ENCODE assay signal across 9 mouse cellular contexts in the genomic region with DNA sequence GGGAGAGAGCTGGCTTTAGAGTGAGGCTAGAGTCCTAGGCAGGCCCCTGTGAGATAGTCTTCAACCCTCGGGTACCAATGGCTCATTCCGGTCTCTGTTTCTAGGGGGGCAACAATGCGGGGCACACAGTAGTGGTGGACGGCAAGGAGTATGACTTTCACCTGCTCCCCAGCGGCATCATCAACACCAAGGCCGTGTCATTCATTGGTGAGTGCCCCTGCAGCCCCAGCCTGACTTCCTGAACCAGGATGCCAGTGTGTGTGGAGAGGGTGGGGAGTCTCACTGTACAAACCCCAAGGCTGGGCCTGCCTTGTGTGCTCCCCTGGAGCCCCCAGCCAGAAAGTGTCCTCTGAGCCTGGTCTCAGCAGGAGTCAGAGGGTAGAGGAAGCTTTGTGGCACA. TPM values are rescaled to one million over a fixed set of nuclear protein-coding genes. Genes with fewer than 3 reads are reported as not detected.
DNase-seq lines count a peak whose midpoint lies in the region; ATAC-seq and TF ChIP-seq lines count a peak whose summit lies in the region.
"Had no signal": no experiment of that assay in that cellular context is flagged by ENCODE, and none has a peak within 500 bp of the region (broad histone marks: within the 10 kb centered on the region; RNA-seq: fewer than 3 reads in every experiment).

No protein-coding gene starts in this region.

- TF ChIP-seq POLR2A in lung, adult 2 months (IDR thresholded peaks at IDR 0.05; ENCODE audit: borderline replicate concordance, extremely low read depth, low read depth, low read length), result no peak
- no peak for TF ChIP-seq POLR2A in bone marrow, adult 2 months (IDR thresholded peaks at IDR 0.05; ENCODE audit: borderline replicate concordance, control insufficient read depth, low read depth, low read length)

- H3K27ac ChIP-seq in heart, embryonic 13.5 days (replicated peaks), result peak overlapping the region; percentile 61
- H3K27ac ChIP-seq in lung, embryonic 16.5 days (ENCODE audit: low read length), result peak overlapping the region; percentile 64
- H3K27ac ChIP-seq in bone marrow, adult 2 months (ENCODE audit: control insufficient read depth, insufficient read depth, low read depth, low read length, poor library complexity), result peak overlapping the region; percentile 92
- H3K27ac ChIP-seq in liver, embryonic 12.5 days, result peak overlapping the region; percentile 70
- H3K27ac ChIP-seq: hindbrain, embryonic 12.5 days had no signal

- intact Hi-C loops in heart, postnatal 14 days (cut with DNase I), result no loop called here

- TF ChIP-seq CTCF in lung, adult 2 months (IDR thresholded peaks at IDR 0.05; ENCODE audit: insufficient read depth, low read length), result no peak
- TF ChIP-seq CTCF in bone marrow, adult 2 months (IDR thresholded peaks at IDR 0.05; ENCODE audit: control insufficient read depth, insufficient read depth, low read length), result no peak

- no peak for ATAC-seq in heart, embryonic 13.5 days (ENCODE audit: extremely low read depth, insufficient number of reproducible peaks, low FRiP score, low TSS enrichment)
- ATAC-seq in lung, embryonic 16.5 days (ENCODE audit: low read depth), result no peak
- no peak for ATAC-seq in liver, embryonic 12.5 days
- ATAC-seq in CD4-positive, CD25-positive, alpha-beta regulatory T cell, adult 4 months, result no peak

- 78% methylated on average over 6 of the region's 6 CpGs for WGBS in heart, embryonic 13.5 days
- 69% methylated on average over 6 of the region's 6 CpGs for WGBS in lung, embryonic 16.5 days
- 72% methylated on average over 6 of the region's 6 CpGs for WGBS in lung, adult 2 months
- 12% methylated on average over 6 of the region's 6 CpGs for WGBS in bone marrow, adult 2 months
- 69% methylated on average over 6 of the region's 6 CpGs for WGBS in liver, embryonic 12.5 days (ENCODE audit: insufficient replicate concordance)

- H3K9me3 ChIP-seq in heart, embryonic 13.5 days, result no peaks in the 10 kb centered on the region
- H3K9me3 ChIP-seq in lung, embryonic 16.5 days (ENCODE audit: control insufficient read depth, low read length), result no peaks in the 10 kb centered on the region
- H3K9me3 ChIP-seq in liver, embryonic 12.5 days (replicated peaks), result no peaks in the 10 kb centered on the region
- H3K9me3 ChIP-seq: hindbrain, embryonic 12.5 days had no signal

- H3K4me3 ChIP-seq in heart, embryonic 13.5 days, result no peak overlapping the region
- no peak overlapping the region for H3K4me3 ChIP-seq in lung, embryonic 16.5 days (ENCODE audit: low read length)
- H3K4me3 ChIP-seq in lung, adult 2 months (replicated peaks; ENCODE audit: extremely low read depth, low read depth, low read length), result no peak overlapping the region
- peak overlapping the region; percentile 25 for H3K4me3 ChIP-seq in bone marrow, adult 2 months (replicated peaks; ENCODE audit: control insufficient read depth, low read depth, low read length)
- H3K4me3 ChIP-seq in liver, embryonic 12.5 days, result no peak overlapping the region

- H3K9ac ChIP-seq in heart, embryonic 13.5 days, result peak overlapping the region; percentile 42
- H3K9ac ChIP-seq in lung, embryonic 16.5 days (ENCODE audit: low read length), result no peak overlapping the region
- H3K9ac ChIP-seq in liver, embryonic 12.5 days, result peak overlapping the region; percentile 3; the same call in 1 of the 2 replicates
- H3K9ac ChIP-seq: hindbrain, embryonic 12.5 days had no signal

- no peak for DNase-seq in heart, postnatal 14 days
- DNase-seq in lung, adult 2 months, result no peak
- no peak for DNase-seq in layer of hippocampus, postnatal 25 days (ENCODE audit: extremely low spot score in 1 of 2, low spot score in 1 of 2)

- peaks cover 70% of the 10 kb centered on the region for H3K4me1 ChIP-seq in heart, embryonic 13.5 days
- H3K4me1 ChIP-seq in lung, embryonic 16.5 days (replicated peaks; ENCODE audit: control insufficient read depth, insufficient read depth, low read length), result peaks cover 25% of the 10 kb centered on the region
- peaks cover 18% of the 10 kb centered on the region for H3K4me1 ChIP-seq in lung, adult 2 months (ENCODE audit: control insufficient read depth, insufficient read depth, low read length)
- H3K4me1 ChIP-seq in bone marrow, adult 2 months (ENCODE audit: control insufficient read depth, insufficient read depth, low read length), result peaks cover 28% of the 10 kb centered on the region
- peaks cover 76% of the 10 kb centered on the region for H3K4me1 ChIP-seq in liver, embryonic 12.5 days

- H3K36me3 ChIP-seq in heart, embryonic 13.5 days, result peaks cover 7% of the 10 kb centered on the region; the same call in 1 of the 2 replicates
- no peaks in the 10 kb centered on the region for H3K36me3 ChIP-seq in lung, embryonic 16.5 days (ENCODE audit: control insufficient read depth, insufficient read depth, low read length)
- no peaks in the 10 kb centered on the region for H3K36me3 ChIP-seq in liver, embryonic 12.5 days
- H3K36me3 ChIP-seq: hindbrain, embryonic 12.5 days had no signal

- H3K4me2 ChIP-seq in heart, embryonic 13.5 days, result no peak overlapping the region
- H3K4me2 ChIP-seq in lung, embryonic 16.5 days (ENCODE audit: low read depth, low read length), result no peak overlapping the region
- H3K4me2 ChIP-seq in liver, embryonic 12.5 days, result peak overlapping the region; percentile 64

- H3K27me3 ChIP-seq in heart, embryonic 13.5 days (replicated peaks), result no peaks in the 10 kb centered on the region
- no peaks in the 10 kb centered on the region for H3K27me3 ChIP-seq in lung, embryonic 16.5 days (ENCODE audit: control insufficient read depth, insufficient read depth, low read depth, low read length)
- H3K27me3 ChIP-seq in liver, embryonic 12.5 days (replicated peaks), result 0 out of 2 replicates have a peak, but pooled peaks cover 1% of the 10 kb centered on the region
- H3K27me3 ChIP-seq: hindbrain, embryonic 12.5 days had no signal

RNA-seq across cellular contexts. Expression of a gene that starts 8.4 kb away (rescaled TPM):
- 69.3 and 83.9 TPM in 2 replicates for polyA plus RNA-seq in heart, embryonic 13.5 days (2015; fragmentation: Nextera tagmentation; extraction: Ambion mirVana)
- total RNA-seq in heart, postnatal 14 days (2021), result 100 to 1,000 TPM; 119 to 129 TPM
- polyA plus RNA-seq in lung, embryonic 16.5 days (2015; fragmentation: Nextera tagmentation; extraction: Ambion mirVana), result 9.4 and 10.3 TPM in 2 replicates
- 33.3 and 39.0 TPM in 2 replicates for polyA plus RNA-seq in lung, adult 2 months (2012; rRNA removed)
- 21.0 and 44.8 TPM in 2 replicates for polyA plus RNA-seq in bone marrow, adult 2 months (2011; ENCODE audit: insufficient read depth, insufficient read length, low replicate concordance, missing spikeins)
- 5.2 and 5.6 TPM in 2 replicates for polyA plus RNA-seq in liver, embryonic 12.5 days (2016; fragmentation: Nextera tagmentation; extraction: Ambion mirVana)
- polyA plus RNA-seq in CD4-positive, CD25-positive, alpha-beta regulatory T cell, adult 4 months (2017; shearing (Covaris generic)), result 1 to 10 TPM; 2.0 to 2.3 TPM
- total RNA-seq in layer of hippocampus, postnatal 25 days (2021), result 10 to 100 TPM; 11.4 to 12.9 TPM

RNA-seq across cellular contexts. Expression of a gene that starts 16.3 kb away (rescaled TPM):
- 129 and 149 TPM in 2 replicates for polyA plus RNA-seq in heart, embryonic 13.5 days (2015; fragmentation: Nextera tagmentation; extraction: Ambion mirVana)
- total RNA-seq in heart, postnatal 14 days (2021), result 10 to 100 TPM; 25.4 to 30.9 TPM
- 181 and 206 TPM in 2 replicates for polyA plus RNA-seq in lung, embryonic 16.5 days (2015; fragmentation: Nextera tagmentation; extraction: Ambion mirVana)
- polyA plus RNA-seq in lung, adult 2 months (2012; rRNA removed), result 58.6 and 66.5 TPM in 2 replicates
- 47.7 and 81.1 TPM in 2 replicates for polyA plus RNA-seq in bone marrow, adult 2 months (2011; ENCODE audit: insufficient read depth, insufficient read length, low replicate concordance, missing spikeins)
- 126 and 137 TPM in 2 replicates for polyA plus RNA-seq in liver, embryonic 12.5 days (2016; fragmentation: Nextera tagmentation; extraction: Ambion mirVana)
- polyA plus RNA-seq in CD4-positive, CD25-positive, alpha-beta regulatory T cell, adult 4 months (2017; shearing (Covaris generic)), result 10 to 100 TPM; 30.9 to 37.1 TPM
- 10 to 100 TPM; 20.0 to 21.9 TPM for total RNA-seq in layer of hippocampus, postnatal 25 days (2021)

RNA-seq across cellular contexts. Expression of a gene that starts 39.6 kb away (rescaled TPM):
- 3.2 TPM in 2 replicates for polyA plus RNA-seq in heart, embryonic 13.5 days (2015; fragmentation: Nextera tagmentation; extraction: Ambion mirVana)
- 10 to 100 TPM; 19.8 to 21.5 TPM for total RNA-seq in heart, postnatal 14 days (2021)
- polyA plus RNA-seq in lung, embryonic 16.5 days (2015; fragmentation: Nextera tagmentation; extraction: Ambion mirVana), result 3.5 and 3.7 TPM in 2 replicates
- 28.0 and 33.6 TPM in 2 replicates for polyA plus RNA-seq in lung, adult 2 months (2012; rRNA removed)
- polyA plus RNA-seq in bone marrow, adult 2 months (2011; ENCODE audit: insufficient read depth, insufficient read length, low replicate concordance, missing spikeins), result 40.0 and 82.8 TPM in 2 replicates
- polyA plus RNA-seq in liver, embryonic 12.5 days (2016; fragmentation: Nextera tagmentation; extraction: Ambion mirVana), result 2.2 and 2.7 TPM in 2 replicates
- 10 to 100 TPM in 1 of 2 experiments, 1 to 10 TPM in 1; 9.1 to 12.2 TPM for polyA plus RNA-seq in CD4-positive, CD25-positive, alpha-beta regulatory T cell, adult 4 months (2017; shearing (Covaris generic))
- total RNA-seq in layer of hippocampus, postnatal 25 days (2021), result 100 to 1,000 TPM; 116 to 146 TPM

RNA-seq across cellular contexts. Expression of a gene that starts 46.5 kb away (rescaled TPM):
- 59.2 and 66.6 TPM in 2 replicates for polyA plus RNA-seq in heart, embryonic 13.5 days (2015; fragmentation: Nextera tagmentation; extraction: Ambion mirVana)
- total RNA-seq in heart, postnatal 14 days (2021), result 100 to 1,000 TPM; 217 to 237 TPM
- 42.4 and 43.5 TPM in 2 replicates for polyA plus RNA-seq in lung, embryonic 16.5 days (2015; fragmentation: Nextera tagmentation; extraction: Ambion mirVana)
- polyA plus RNA-seq in lung, adult 2 months (2012; rRNA removed), result 166 and 187 TPM in 2 replicates
- polyA plus RNA-seq in bone marrow, adult 2 months (2011; ENCODE audit: insufficient read depth, insufficient read length, low replicate concordance, missing spikeins), result 39.8 and 56.1 TPM in 2 replicates
- polyA plus RNA-seq in liver, embryonic 12.5 days (2016; fragmentation: Nextera tagmentation; extraction: Ambion mirVana), result 76.6 and 81.8 TPM in 2 replicates
- 10 to 100 TPM; 14.6 to 18.4 TPM for polyA plus RNA-seq in CD4-positive, CD25-positive, alpha-beta regulatory T cell, adult 4 months (2017; shearing (Covaris generic))
- 100 to 1,000 TPM; 147 to 158 TPM for total RNA-seq in layer of hippocampus, postnatal 25 days (2021)

RNA-seq across cellular contexts. Expression of a gene that starts 50.4 kb away (rescaled TPM):
- 5.8 and 6.2 TPM in 2 replicates for polyA plus RNA-seq in heart, embryonic 13.5 days (2015; fragmentation: Nextera tagmentation; extraction: Ambion mirVana)
- total RNA-seq in heart, postnatal 14 days (2021), result 1 to 10 TPM; 5.8 to 7.2 TPM
- polyA plus RNA-seq in lung, embryonic 16.5 days (2015; fragmentation: Nextera tagmentation; extraction: Ambion mirVana), result 11.1 and 11.3 TPM in 2 replicates
- 40.9 and 51.2 TPM in 2 replicates for polyA plus RNA-seq in lung, adult 2 months (2012; rRNA removed)
- 2.6 and 5.1 TPM in 2 replicates for polyA plus RNA-seq in bone marrow, adult 2 months (2011; ENCODE audit: insufficient read depth, insufficient read length, low replicate concordance, missing spikeins)
- 1.0 and 1.2 TPM in 2 replicates for polyA plus RNA-seq in liver, embryonic 12.5 days (2016; fragmentation: Nextera tagmentation; extraction: Ambion mirVana)
- 1 to 10 TPM; 2.8 to 2.9 TPM for polyA plus RNA-seq in CD4-positive, CD25-positive, alpha-beta regulatory T cell, adult 4 months (2017; shearing (Covaris generic))
- total RNA-seq in layer of hippocampus, postnatal 25 days (2021), result under 1 TPM; 0.40 to 0.76 TPM
